Mouse (Mus musculus): Measurements from ENCODE around the gene Arhgap20. TPM values are rescaled to one million over a fixed set of nuclear protein-coding genes. Genes with fewer than 3 reads are reported as not detected.

The Arhgap20 gene
- total and polyA plus RNA-seq, 2 experiments: 0.01 to 0.09 TPM

GRCm38 (mm10) chr9:51765417-51766174 lies 459 bp downstream of the Arhgap20 start:
- DNase-seq (ENCODE audit: extremely low read depth, low read depth, low spot score): no peak
- WGBS: 3% methylated on average over 47 of the region's 58 CpGs
- H3K79me2 ChIP-seq (ENCODE audit: control insufficient read depth, insufficient read depth, low read length): no peaks in the 10 kb centered on the region
- no peaks in the 10 kb centered on the region for H3K36me3 ChIP-seq (ENCODE audit: control insufficient read depth, insufficient read depth, low read length)
- H3K27ac ChIP-seq (replicated peaks; ENCODE audit: insufficient read depth, low read depth, low read length): no peak overlapping the region
- peaks cover 2% of the 10 kb centered on the region; the same call in 1 of the 2 replicates for H3K4me1 ChIP-seq (ENCODE audit: control insufficient read depth, insufficient read depth, low read length)
- H3K27me3 ChIP-seq (ENCODE audit: control insufficient read depth, insufficient read depth, low read length): peaks cover 11% of the 10 kb centered on the region
- H3K9ac ChIP-seq (ENCODE audit: low read depth, low read length): no peak overlapping the region; the same call in 1 of the 2 replicates
- H3K4me3 ChIP-seq (ENCODE audit: insufficient read depth, low read depth, low read length): peak overlapping the region; percentile 51; the same call in 1 of the 2 replicates
- TF ChIP-seq CTCF (IDR thresholded peaks at IDR 0.05; ENCODE audit: low read depth, low read length) (no peak), POLR2A (IDR thresholded peaks at IDR 0.05; ENCODE audit: extremely low read depth, insufficient read depth, low read length) (no peak)

- 2% methylated on average over 20 of the region's 29 CpGs for WGBS
- no peak for DNase-seq (ENCODE audit: extremely low read depth, low read depth, low spot score)
These were observed 1.3 kb downstream of the Arhgap20 start for GRCm38 (mm10) chr9:51766175-51767062.

GRCm38 (mm10) chr9:51774201-51774600 lies 9.1 kb downstream of the Arhgap20 start:
- H3K79me2 ChIP-seq (ENCODE audit: control insufficient read depth, insufficient read depth, low read length): no peaks in the 10 kb centered on the region
- TF ChIP-seq CTCF (IDR thresholded peaks at IDR 0.05; ENCODE audit: low read depth, low read length): no peak
- TF ChIP-seq POLR2A (IDR thresholded peaks at IDR 0.05; ENCODE audit: extremely low read depth, insufficient read depth, low read length): no peak
- no peak overlapping the region for H3K27ac ChIP-seq (replicated peaks; ENCODE audit: insufficient read depth, low read depth, low read length)
- no peak for DNase-seq (ENCODE audit: extremely low read depth, low read depth, low spot score)
- no peak overlapping the region for H3K4me3 ChIP-seq (ENCODE audit: insufficient read depth, low read depth, low read length)
- peaks cover 2% of the 10 kb centered on the region; the same call in 1 of the 2 replicates for H3K27me3 ChIP-seq (ENCODE audit: control insufficient read depth, insufficient read depth, low read length)
- 89% methylated on average over 3 of the region's 3 CpGs for WGBS
- no peak overlapping the region for H3K9ac ChIP-seq (ENCODE audit: low read depth, low read length)
- no peaks in the 10 kb centered on the region for H3K4me1 ChIP-seq (ENCODE audit: control insufficient read depth, insufficient read depth, low read length)
- H3K36me3 ChIP-seq (ENCODE audit: control insufficient read depth, insufficient read depth, low read length): no peaks in the 10 kb centered on the region

More at GRCm38 (mm10) chr9:51766175-51767062, 1.3 kb downstream of the Arhgap20 start:
- no peak overlapping the region for H3K27ac ChIP-seq (replicated peaks; ENCODE audit: insufficient read depth, low read depth, low read length)
- H3K4me3 ChIP-seq (ENCODE audit: insufficient read depth, low read depth, low read length): no peak overlapping the region
- peaks cover 2% of the 10 kb centered on the region; the same call in 1 of the 2 replicates for H3K4me1 ChIP-seq (ENCODE audit: control insufficient read depth, insufficient read depth, low read length)
- no peaks in the 10 kb centered on the region for H3K79me2 ChIP-seq (ENCODE audit: control insufficient read depth, insufficient read depth, low read length)
- H3K36me3 ChIP-seq (ENCODE audit: control insufficient read depth, insufficient read depth, low read length): no peaks in the 10 kb centered on the region
- H3K27me3 ChIP-seq (ENCODE audit: control insufficient read depth, insufficient read depth, low read length): peaks cover 7% of the 10 kb centered on the region
- H3K9ac ChIP-seq (ENCODE audit: low read depth, low read length): no peak overlapping the region
- TF ChIP-seq POLR2A (IDR thresholded peaks at IDR 0.05; ENCODE audit: extremely low read depth, insufficient read depth, low read length): no peak
- no peak for TF ChIP-seq CTCF (IDR thresholded peaks at IDR 0.05; ENCODE audit: low read depth, low read length)

GRCm38 (mm10) chr9:51776459-51776858 lies 11.3 kb downstream of the Arhgap20 start:
- DNase-seq (ENCODE audit: extremely low read depth, low read depth, low spot score): no peak

GRCm38 (mm10) chr9:51777180-51777579 lies 12.0 kb downstream of the Arhgap20 start:
- Histone ChIP-seq H3K79me2 (ENCODE audit: control insufficient read depth, insufficient read depth, low read length) (no peaks in the 10 kb centered on the region), H3K27me3 (ENCODE audit: control insufficient read depth, insufficient read depth, low read length) (peaks cover 6% of the 10 kb centered on the region; the same call in 1 of the 2 replicates), H3K9ac (ENCODE audit: low read depth, low read length) (no peak overlapping the region), H3K36me3 (ENCODE audit: control insufficient read depth, insufficient read depth, low read length) (no peaks in the 10 kb centered on the region), H3K27ac (replicated peaks; ENCODE audit: insufficient read depth, low read depth, low read length) (no peak overlapping the region), H3K4me1 (ENCODE audit: control insufficient read depth, insufficient read depth, low read length) (no peaks in the 10 kb centered on the region), H3K4me3 (ENCODE audit: insufficient read depth, low read depth, low read length) (no peak overlapping the region)
- WGBS: 32% methylated on average over 1 of the region's 1 CpGs
- DNase-seq (ENCODE audit: extremely low read depth, low read depth, low spot score): no peak
- TF ChIP-seq CTCF (IDR thresholded peaks at IDR 0.05; ENCODE audit: low read depth, low read length): peak; percentile 31; the same call in 1 of the 2 replicates
- TF ChIP-seq POLR2A (IDR thresholded peaks at IDR 0.05; ENCODE audit: extremely low read depth, insufficient read depth, low read length): no peak

More at GRCm38 (mm10) chr9:51776459-51776858, 11.3 kb downstream of the Arhgap20 start:
- 73% methylated on average over 2 of the region's 2 CpGs for WGBS
- Histone ChIP-seq H3K27me3 (ENCODE audit: control insufficient read depth, insufficient read depth, low read length) (peaks cover 6% of the 10 kb centered on the region; the same call in 1 of the 2 replicates), H3K4me1 (ENCODE audit: control insufficient read depth, insufficient read depth, low read length) (no peaks in the 10 kb centered on the region), H3K36me3 (ENCODE audit: control insufficient read depth, insufficient read depth, low read length) (no peaks in the 10 kb centered on the region), H3K27ac (replicated peaks; ENCODE audit: insufficient read depth, low read depth, low read length) (no peak overlapping the region), H3K4me3 (ENCODE audit: insufficient read depth, low read depth, low read length) (no peak overlapping the region), H3K9ac (ENCODE audit: low read depth, low read length) (no peak overlapping the region), H3K79me2 (ENCODE audit: control insufficient read depth, insufficient read depth, low read length) (no peaks in the 10 kb centered on the region)
- TF ChIP-seq POLR2A (IDR thresholded peaks at IDR 0.05; ENCODE audit: extremely low read depth, insufficient read depth, low read length): no peak
- TF ChIP-seq CTCF (IDR thresholded peaks at IDR 0.05; ENCODE audit: low read depth, low read length): no peak

Measured in liver, adult 2 months (tissue).